Mouse (Mus musculus) left cerebral cortex, postnatal 14 days (tissue): Measurements from ENCODE around the gene Akr1c12. TPM values are rescaled to one million over a fixed set of nuclear protein-coding genes. Genes with fewer than 3 reads are reported as not detected.
A peak's percentile ranks its signal among the peaks of the same experiment; 100 is the strongest.
"Not testable (repeated sequence)": the region's sequence is repeated elsewhere in the genome, so short reads cannot be mapped to it uniquely, and the experiment has no call there.

ENCODE experiments used
- DNase-seq, 2 experiments: peaks; one replicate each; pipeline ENCODE4 v3.0.0; 2021 to 2022; ENCODE audit warnings: low spot score in 2 of 2, mixed read lengths in 1 of 2
- intact Hi-C: fragments of 180-260 bp; cut with DNase I; formaldehyde crosslinking; loops from one replicate; pipeline ENCODE4 v1.15.1; 2025
- long read RNA-seq, 2 experiments: library from polyadenylated mRNA; stranded (forward); transcript quantifications; one replicate each; pipeline ENCODE4 v2.0.0; 2021
- total RNA-seq, 2 experiments: library from RNA; stranded (reverse); gene quantifications; 2 replicates each; pipeline ENCODE4 v1.2.3; 2021

The Akr1c12 gene
- not detected for total RNA-seq
- long read RNA-seq, experiment 1, result 0 reads
- long read RNA-seq, experiment 2, result 0 reads

GRCm38 (mm10) chr13:4279284-4279683, at the start of gene Akr1c12:
Gene Akr1c12 (minus strand): TSS chr13:4279433.
- no peak for DNase-seq
- intact Hi-C loops, result no loop called here

- DNase-seq, result no peak
- intact Hi-C loops, result no loop called here
Observed at GRCm38 (mm10) chr13:4318773-4319172, 39.5 kb upstream of the Akr1c12 start.

GRCm38 (mm10) chr13:4313907-4314306, 34.7 kb upstream of the Akr1c12 start:
- no peak for DNase-seq
- intact Hi-C loops, result no loop called here

GRCm38 (mm10) chr13:4304861-4305565, 25.8 kb upstream of the Akr1c12 start:
- DNase-seq, result no peak
- intact Hi-C loops, result no loop called here

- DNase-seq, result no peak
- intact Hi-C loops, result no loop called here
Observed at GRCm38 (mm10) chr13:4296991-4297390, 17.8 kb upstream of the Akr1c12 start.

GRCm38 (mm10) chr13:4281471-4282412, 2.5 kb upstream of the Akr1c12 start:
- intact Hi-C loops, result loop anchor here (2.0 to 5.0 kb wide), 4 partner anchors 94 to 269 kb away; no protein-coding TSS in a partner anchor
- peak; percentile 68 to 72 for DNase-seq

- no peak for DNase-seq
- intact Hi-C loops, result no loop called here
Observed at GRCm38 (mm10) chr13:4277526-4277925, 1.7 kb downstream of the Akr1c12 start.

- intact Hi-C loops, result no loop called here
Observed at GRCm38 (mm10) chr13:4270860-4271259, 8.4 kb downstream of the Akr1c12 start.

GRCm38 (mm10) chr13:4265455-4265854, 13.8 kb downstream of the Akr1c12 start:
- DNase-seq, intact Hi-C loops: not testable (repeated sequence)

More at GRCm38 (mm10) chr13:4270860-4271259, 8.4 kb downstream of the Akr1c12 start:
- DNase-seq, result no peak

- no peak for DNase-seq
- intact Hi-C loops, result no loop called here
Observed at GRCm38 (mm10) chr13:4265047-4265446, 14.2 kb downstream of the Akr1c12 start.

GRCm38 (mm10) chr13:4264612-4265011, 14.6 kb downstream of the Akr1c12 start:
- no peak for DNase-seq
- intact Hi-C loops, result no loop called here

GRCm38 (mm10) chr13:4257349-4257748, 21.9 kb downstream of the Akr1c12 start:
- DNase-seq, result no peak
- intact Hi-C loops, result no loop called here

GRCm38 (mm10) chr13:4256894-4257293, 22.3 kb downstream of the Akr1c12 start:
- intact Hi-C loops, DNase-seq: not testable (repeated sequence)

GRCm38 (mm10) chr13:4249347-4249746, 29.9 kb downstream of the Akr1c12 start:
- no peak for DNase-seq
- intact Hi-C loops, result no loop called here

- intact Hi-C loops, result no loop called here
- DNase-seq, result no peak
Observed at GRCm38 (mm10) chr13:4244861-4245559, 34.2 kb downstream of the Akr1c12 start.

GRCm38 (mm10) chr13:4233536-4234172, 45.6 kb downstream of the Akr1c12 start:
- intact Hi-C loops, result no loop called here
- DNase-seq, result no peak

- no peak for DNase-seq
- intact Hi-C loops, result no loop called here
Observed at GRCm38 (mm10) chr13:4233135-4233534, 46.1 kb downstream of the Akr1c12 start.

- DNase-seq, result no peak
- intact Hi-C loops, result no loop called here
Observed at GRCm38 (mm10) chr13:4230841-4231623, 48.2 kb downstream of the Akr1c12 start.
